Mouse (Mus musculus): Measurements from ENCODE around the gene Mkks. TPM values are rescaled to one million over a fixed set of nuclear protein-coding genes. Genes with fewer than 3 reads are reported as not detected.
"Not testable (repeated sequence)": the region's sequence is repeated elsewhere in the genome, so short reads cannot be mapped to it uniquely, and the experiment has no call there.

Mkks gene
- polyA plus RNA-seq, 1 experiment from 2014 or later, result 13.4 TPM

- Histone ChIP-seq H3K4me2 (ENCODE audit: low read depth, low read length) (0 out of 2 replicates have a peak overlapping the region, but pooled peaks have one; percentile 2), H3K4me3 (ENCODE audit: low read length) (no peak overlapping the region), H3K9ac (ENCODE audit: low read length) (no peak overlapping the region), H3K9me3 (ENCODE audit: control insufficient read depth, low read length) (no peaks in the 10 kb centered on the region), H3K4me1 (replicated peaks; ENCODE audit: control insufficient read depth, insufficient read depth, low read length) (peaks cover 18% of the 10 kb centered on the region), H3K36me3 (ENCODE audit: control insufficient read depth, insufficient read depth, low read length) (no peaks in the 10 kb centered on the region), H3K27me3 (ENCODE audit: control insufficient read depth, insufficient read depth, low read depth, low read length) (no peaks in the 10 kb centered on the region), H3K27ac (ENCODE audit: low read length) (peak overlapping the region; percentile 55)
- 20% methylated on average over 4 of the region's 4 CpGs for WGBS
- peak; percentile 70 for ATAC-seq (ENCODE audit: low read depth)
Measured at GRCm38 (mm10) chr2:136911958-136912411, 20.8 kb upstream of the Mkks start.

- Histone ChIP-seq H3K4me1 (replicated peaks; ENCODE audit: control insufficient read depth, insufficient read depth, low read length) (peaks cover 18% of the 10 kb centered on the region), H3K4me2 (ENCODE audit: low read depth, low read length) (no peak overlapping the region), H3K4me3 (ENCODE audit: low read length) (no peak overlapping the region), H3K27me3 (ENCODE audit: control insufficient read depth, insufficient read depth, low read depth, low read length) (no peaks in the 10 kb centered on the region), H3K36me3 (ENCODE audit: control insufficient read depth, insufficient read depth, low read length) (0 out of 2 replicates have a peak, but pooled peaks cover 4% of the 10 kb centered on the region), H3K9ac (ENCODE audit: low read length) (no peak overlapping the region), H3K9me3 (ENCODE audit: control insufficient read depth, low read length) (no peaks in the 10 kb centered on the region), H3K27ac (ENCODE audit: low read length) (no peak overlapping the region)
- ATAC-seq (ENCODE audit: low read depth), result no peak
- WGBS, result 73% methylated on average over 2 of the region's 2 CpGs
Measured at GRCm38 (mm10) chr2:136909298-136909697, 18.1 kb upstream of the Mkks start.

- ATAC-seq (ENCODE audit: low read depth), result no peak
- H3K4me1 ChIP-seq (replicated peaks; ENCODE audit: control insufficient read depth, insufficient read depth, low read length), result peaks cover 14% of the 10 kb centered on the region
- no peaks in the 10 kb centered on the region for H3K9me3 ChIP-seq (ENCODE audit: control insufficient read depth, low read length)
- H3K9ac ChIP-seq (ENCODE audit: low read length), result no peak overlapping the region
- no peak overlapping the region for H3K4me2 ChIP-seq (ENCODE audit: low read depth, low read length)
- no peak overlapping the region for H3K27ac ChIP-seq (ENCODE audit: low read length)
- 69% methylated on average over 3 of the region's 3 CpGs for WGBS
- 0 out of 2 replicates have a peak, but pooled peaks cover 4% of the 10 kb centered on the region for H3K36me3 ChIP-seq (ENCODE audit: control insufficient read depth, insufficient read depth, low read length)
- no peak overlapping the region for H3K4me3 ChIP-seq (ENCODE audit: low read length)
- no peaks in the 10 kb centered on the region for H3K27me3 ChIP-seq (ENCODE audit: control insufficient read depth, insufficient read depth, low read depth, low read length)
Measured at GRCm38 (mm10) chr2:136908596-136908995, 17.4 kb upstream of the Mkks start.

GRCm38 (mm10) chr2:136896131-136896530 is 4.9 kb upstream of the Mkks start:
- ATAC-seq (ENCODE audit: low read depth), result no peak

GRCm38 (mm10) chr2:136894494-136894893 is 3.3 kb upstream of the Mkks start:
- no peak overlapping the region for H3K4me3 ChIP-seq (ENCODE audit: low read length)
- no peaks in the 10 kb centered on the region for H3K9me3 ChIP-seq (ENCODE audit: control insufficient read depth, low read length)
- H3K27me3 ChIP-seq (ENCODE audit: control insufficient read depth, insufficient read depth, low read depth, low read length), result no peaks in the 10 kb centered on the region
- H3K36me3 ChIP-seq (ENCODE audit: control insufficient read depth, insufficient read depth, low read length), result no peaks in the 10 kb centered on the region
- peaks cover 9% of the 10 kb centered on the region for H3K4me1 ChIP-seq (replicated peaks; ENCODE audit: control insufficient read depth, insufficient read depth, low read length)
- no peak overlapping the region for H3K4me2 ChIP-seq (ENCODE audit: low read depth, low read length)
- WGBS, result 79% methylated on average over 2 of the region's 2 CpGs
- H3K27ac ChIP-seq (ENCODE audit: low read length), result no peak overlapping the region
- no peak overlapping the region for H3K9ac ChIP-seq (ENCODE audit: low read length)
- no peak for ATAC-seq (ENCODE audit: low read depth)

More at GRCm38 (mm10) chr2:136896131-136896530, 4.9 kb upstream of the Mkks start:
- no peaks in the 10 kb centered on the region for H3K27me3 ChIP-seq (ENCODE audit: control insufficient read depth, insufficient read depth, low read depth, low read length)
- 68% methylated on average over 2 of the region's 2 CpGs for WGBS
- H3K9ac ChIP-seq (ENCODE audit: low read length), result no peak overlapping the region
- H3K9me3 ChIP-seq (ENCODE audit: control insufficient read depth, low read length), result no peaks in the 10 kb centered on the region
- H3K4me1 ChIP-seq (replicated peaks; ENCODE audit: control insufficient read depth, insufficient read depth, low read length), result peaks cover 5% of the 10 kb centered on the region
- H3K36me3 ChIP-seq (ENCODE audit: control insufficient read depth, insufficient read depth, low read length), result no peaks in the 10 kb centered on the region
- no peak overlapping the region for H3K27ac ChIP-seq (ENCODE audit: low read length)
- no peak overlapping the region for H3K4me3 ChIP-seq (ENCODE audit: low read length)
- no peak overlapping the region for H3K4me2 ChIP-seq (ENCODE audit: low read depth, low read length)

- Histone ChIP-seq H3K36me3 (ENCODE audit: control insufficient read depth, insufficient read depth, low read length) (no peaks in the 10 kb centered on the region), H3K9ac (ENCODE audit: low read length) (peak overlapping the region; percentile 86)
- WGBS, result under 1% methylated on average over 23 of the region's 23 CpGs
Measured at GRCm38 (mm10) chr2:136891951-136892371, 772 bp upstream of the Mkks start.

GRCm38 (mm10) chr2:136890716-136891067 is 497 bp downstream of the Mkks start:
- H3K9ac ChIP-seq (ENCODE audit: low read length), result peak overlapping the region; percentile 80
- H3K4me3 ChIP-seq (ENCODE audit: low read length), result peak overlapping the region; percentile 70
- ATAC-seq (ENCODE audit: low read depth), result peak; percentile 55
- peak overlapping the region; percentile 49 for H3K4me2 ChIP-seq (ENCODE audit: low read depth, low read length)
- not testable (repeated sequence) for H3K27me3 ChIP-seq (ENCODE audit: control insufficient read depth, insufficient read depth, low read depth, low read length); H3K4me1 ChIP-seq (replicated peaks; ENCODE audit: control insufficient read depth, insufficient read depth, low read length); H3K9me3 ChIP-seq (ENCODE audit: control insufficient read depth, low read length); H3K36me3 ChIP-seq (ENCODE audit: control insufficient read depth, insufficient read depth, low read length)
- H3K27ac ChIP-seq (ENCODE audit: low read length), result peak overlapping the region; percentile 83
- WGBS, result 6% methylated on average over 15 of the region's 15 CpGs

More at GRCm38 (mm10) chr2:136891951-136892371, 772 bp upstream of the Mkks start:
- ATAC-seq (ENCODE audit: low read depth), result peak; percentile 85
- Histone ChIP-seq H3K27ac (ENCODE audit: low read length) (peak overlapping the region; percentile 69; the same call in 1 of the 2 replicates), H3K4me3 (ENCODE audit: low read length) (peak overlapping the region; percentile 70), H3K4me1 (replicated peaks; ENCODE audit: control insufficient read depth, insufficient read depth, low read length) (peaks cover 9% of the 10 kb centered on the region), H3K4me2 (ENCODE audit: low read depth, low read length) (peak overlapping the region; percentile 52), H3K9me3 (ENCODE audit: control insufficient read depth, low read length) (no peaks in the 10 kb centered on the region), H3K27me3 (ENCODE audit: control insufficient read depth, insufficient read depth, low read depth, low read length) (no peaks in the 10 kb centered on the region)

- ATAC-seq (ENCODE audit: low read depth), result no peak
- no peak overlapping the region for H3K4me2 ChIP-seq (ENCODE audit: low read depth, low read length)
- H3K27me3 ChIP-seq (ENCODE audit: control insufficient read depth, insufficient read depth, low read depth, low read length), result no peaks in the 10 kb centered on the region
- whole genome bisulfite sequencing, result 48% methylated on average over 4 of the region's 4 CpGs
- H3K9me3 ChIP-seq (ENCODE audit: control insufficient read depth, low read length), result no peaks in the 10 kb centered on the region
- H3K4me3 ChIP-seq (ENCODE audit: low read length), result no peak overlapping the region
- H3K36me3 ChIP-seq (ENCODE audit: control insufficient read depth, insufficient read depth, low read length), result no peaks in the 10 kb centered on the region; the same call in 1 of the 2 replicates
- no peak overlapping the region for H3K27ac ChIP-seq (ENCODE audit: low read length)
- peaks cover 4% of the 10 kb centered on the region for H3K4me1 ChIP-seq (replicated peaks; ENCODE audit: control insufficient read depth, insufficient read depth, low read length)
- H3K9ac ChIP-seq (ENCODE audit: low read length), result no peak overlapping the region
Measured at GRCm38 (mm10) chr2:136886846-136887245, 4.3 kb downstream of the Mkks start.

GRCm38 (mm10) chr2:136885579-136885978 is 5.6 kb downstream of the Mkks start, which contains the start of gene AL731706.2:
AL731706.2 (minus strand) TSS chr2:136885679.
- Histone ChIP-seq H3K27ac (ENCODE audit: low read length) (no peak within 1 kb of the TSS), H3K9me3 (ENCODE audit: control insufficient read depth, low read length) (no peaks in the 10 kb centered on the region), H3K4me1 (replicated peaks; ENCODE audit: control insufficient read depth, insufficient read depth, low read length) (peaks cover 4% of the 10 kb centered on the region), H3K9ac (ENCODE audit: low read length) (no peak within 1 kb of the TSS), H3K27me3 (ENCODE audit: control insufficient read depth, insufficient read depth, low read depth, low read length) (no peaks in the 10 kb centered on the region), H3K36me3 (ENCODE audit: control insufficient read depth, insufficient read depth, low read length) (peaks cover 8% of the 10 kb centered on the region), H3K4me2 (ENCODE audit: low read depth, low read length) (no peak within 1 kb of the TSS), H3K4me3 (ENCODE audit: low read length) (no peak within 1 kb of the TSS)
- ATAC-seq (ENCODE audit: low read depth), result no peak
- WGBS, result 91% methylated on average over 2 of the region's 2 CpGs

Data from lung, embryonic 16.5 days (tissue).